Mouse (Mus musculus) embryo, embryonic 9.5 days (tissue): Measurements from ENCODE around the gene Kcnk13.

ENCODE experiments used
- DNase-seq: peaks from one replicate; pipeline ENCODE4 v3.0.0-alpha.2; 2017; ENCODE audit errors: extremely low spot score

Gene Kcnk13

DNA sequence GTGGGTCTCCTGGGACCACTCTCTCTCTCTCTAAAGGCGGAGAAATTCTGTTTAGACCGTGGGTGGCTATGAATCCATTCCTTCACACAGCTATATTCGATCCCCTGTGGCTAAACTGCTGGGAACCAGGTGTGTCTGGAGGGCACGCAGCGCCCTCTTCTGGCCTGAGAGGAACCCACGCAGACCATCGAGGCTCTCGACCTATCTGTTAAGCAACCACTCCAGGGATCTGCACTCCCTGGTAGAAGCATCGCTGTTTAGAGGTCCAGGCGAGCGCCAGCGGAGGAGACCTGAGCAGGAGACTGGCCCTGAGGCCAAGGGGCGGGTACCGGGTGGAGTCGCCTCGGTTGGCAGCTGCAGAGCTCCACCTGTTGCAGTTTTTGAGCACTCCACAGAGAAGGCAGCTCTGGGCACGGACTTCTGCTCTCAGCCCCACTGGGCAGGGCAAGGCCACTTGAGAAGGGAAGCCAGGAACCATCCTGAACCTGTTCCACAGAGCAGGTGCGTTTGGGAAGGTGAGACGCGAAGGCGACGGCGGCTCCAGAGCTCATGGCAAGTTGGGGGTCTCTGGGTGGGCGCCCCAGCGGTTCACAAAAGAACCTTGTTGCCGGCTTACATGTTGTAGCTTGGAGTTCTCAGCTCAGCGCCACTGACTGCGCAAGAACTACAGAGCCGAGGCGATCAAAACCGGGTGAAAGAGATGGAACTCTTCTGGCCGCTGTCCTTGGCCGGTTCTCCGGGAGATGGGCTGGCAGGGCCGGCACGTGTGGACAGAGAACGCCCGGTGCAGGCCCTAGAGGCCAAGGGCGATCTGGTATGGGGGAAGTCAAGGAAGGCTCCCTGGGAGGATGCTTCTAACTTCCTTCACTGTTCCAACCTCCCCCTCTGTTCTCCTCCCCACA, at the start of gene Kcnk13:
Gene Kcnk13 (plus strand): TSS at position 199 of the 902 bp plus-strand sequence.
- DNase-seq = peak; percentile 75

DNA sequence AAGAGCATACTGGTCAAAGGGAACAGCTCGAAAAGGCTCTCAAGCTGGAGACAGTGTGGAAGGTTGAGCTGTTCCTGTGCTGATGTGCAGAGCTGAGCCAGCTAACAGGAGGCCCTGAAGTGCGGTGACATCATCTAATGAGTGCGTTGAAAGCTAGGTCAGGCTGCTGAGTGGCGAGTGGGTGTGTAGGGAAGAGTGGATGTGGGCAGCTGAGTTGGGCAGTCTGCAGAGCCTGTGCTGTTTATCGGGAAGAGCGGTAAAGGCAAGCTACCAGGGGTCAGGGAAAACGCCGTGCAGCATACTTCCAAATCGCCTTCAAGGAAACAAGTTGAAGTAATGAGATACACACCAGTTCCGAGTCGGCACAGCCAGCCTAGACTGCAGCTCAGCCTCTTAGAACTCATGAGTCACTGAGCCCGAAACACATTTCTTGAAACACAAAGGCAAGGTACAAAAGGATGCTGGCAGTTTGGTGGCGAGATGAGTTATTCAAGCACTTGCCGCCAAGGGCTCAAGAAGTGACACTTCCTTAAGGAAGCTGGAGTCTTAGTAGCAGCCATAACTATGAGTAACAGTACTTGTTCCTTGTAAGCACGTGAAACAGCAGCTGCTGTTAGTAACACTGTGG, 46.4 kb upstream of the Kcnk13 start:
- DNase-seq = no peak

DNA sequence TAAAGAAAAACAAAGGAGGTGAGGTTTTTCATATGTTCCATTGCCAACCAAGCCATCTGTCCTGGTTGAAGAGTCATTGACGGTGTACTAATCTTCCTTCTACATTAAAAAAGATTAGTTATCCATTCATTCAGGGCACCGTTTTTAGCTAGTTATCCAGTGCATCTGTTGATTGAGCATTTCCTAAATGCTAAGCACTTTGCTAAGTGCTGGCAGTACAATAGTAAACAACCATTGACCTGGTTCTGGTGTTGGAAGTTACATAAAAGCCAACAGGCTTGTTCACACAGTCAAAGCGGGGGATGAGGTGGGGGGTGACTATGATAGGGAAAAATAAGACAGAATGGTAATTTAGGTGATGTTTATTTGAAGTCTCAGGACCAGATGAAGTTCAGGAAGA, 44.7 kb upstream of the Kcnk13 start:
- DNase-seq = no peak

DNA sequence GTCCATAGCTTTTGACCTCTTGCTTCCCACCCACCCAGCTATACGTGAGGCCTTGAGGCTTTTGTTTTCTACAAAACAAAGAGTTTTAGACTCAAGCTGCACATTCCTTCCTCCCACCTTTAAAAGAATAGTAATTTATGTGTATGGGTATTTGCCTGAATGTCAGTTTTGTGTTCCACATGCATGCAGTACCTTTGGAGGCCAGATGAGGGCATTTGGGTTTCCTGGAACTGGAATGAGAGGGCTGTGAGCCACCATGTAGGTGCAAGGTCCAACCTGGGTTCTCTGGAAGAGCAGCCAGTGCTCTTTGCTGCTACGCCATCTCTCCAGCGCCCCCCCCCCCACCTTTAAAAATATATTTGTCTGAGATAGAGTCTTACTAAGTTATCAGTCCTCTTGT, 43.3 kb upstream of the Kcnk13 start:
- DNase-seq = no peak

DNA sequence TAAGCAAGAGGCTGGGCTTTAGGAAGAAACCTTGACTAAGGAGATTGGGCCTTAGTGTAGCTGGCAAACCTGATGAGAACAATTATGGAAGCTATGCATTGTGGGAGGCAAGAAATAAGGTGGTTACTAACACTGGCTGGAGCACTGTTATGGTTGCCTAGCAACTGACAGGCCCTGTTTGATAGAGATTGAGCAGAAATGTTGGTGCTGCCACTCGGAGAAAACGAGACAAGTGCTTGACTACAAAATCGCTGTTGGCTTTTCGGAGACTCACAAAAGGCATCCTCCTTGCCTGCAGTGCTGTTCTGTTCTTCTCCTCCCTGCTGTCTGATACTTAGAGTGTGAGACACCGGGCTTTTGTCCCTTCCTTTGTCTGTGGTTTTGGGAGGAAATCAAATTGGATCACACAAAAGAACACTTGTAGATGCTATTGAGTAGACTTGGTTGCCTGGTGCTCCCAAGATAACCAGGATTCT, 41.1 kb upstream of the Kcnk13 start:
- DNase-seq = peak; percentile 11

DNA sequence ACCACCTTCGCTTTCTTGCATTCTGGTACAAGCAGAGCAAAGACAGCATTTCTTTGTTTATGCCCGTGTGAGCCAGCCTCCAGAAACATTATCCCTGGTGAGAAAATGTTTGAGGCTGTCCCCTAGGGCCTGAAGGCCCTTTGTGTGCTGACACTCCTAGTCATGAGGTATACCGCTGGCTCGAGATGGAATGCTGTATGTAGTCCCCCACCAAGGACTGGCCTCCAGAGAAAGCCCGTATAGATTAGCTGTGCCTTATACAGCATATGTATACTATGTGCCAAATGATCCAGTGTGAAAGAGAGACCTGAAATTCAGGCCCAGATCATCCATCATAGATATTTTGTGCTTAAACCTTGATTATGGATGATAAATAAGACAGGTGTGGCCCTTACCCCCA, 40.6 kb upstream of the Kcnk13 start:
- no peak for DNase-seq

DNA sequence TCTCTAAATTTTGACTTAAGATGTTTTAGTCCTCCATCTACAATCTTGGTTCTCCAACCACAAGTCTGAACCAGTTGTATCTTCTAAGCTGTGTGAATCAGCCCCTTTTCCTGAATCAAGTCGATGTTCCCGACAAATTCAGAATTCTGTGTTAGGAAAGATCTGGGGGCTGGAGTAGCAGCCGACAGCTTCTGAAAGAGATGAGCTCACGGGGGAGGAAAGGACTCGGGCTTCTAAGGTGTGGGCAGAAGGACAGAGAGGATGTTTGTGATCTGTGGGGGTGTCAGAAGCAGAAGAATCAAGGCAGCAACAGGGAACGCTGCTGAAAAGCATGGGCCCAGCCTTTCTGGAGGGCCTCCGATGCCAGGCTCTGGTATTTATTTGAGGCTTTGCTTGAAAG, 36.0 kb upstream of the Kcnk13 start:
- no peak for DNase-seq

GRCm38 (mm10) chr12:99929160-99929559, 35.1 kb upstream of the Kcnk13 start:
- no peak for DNase-seq

DNA sequence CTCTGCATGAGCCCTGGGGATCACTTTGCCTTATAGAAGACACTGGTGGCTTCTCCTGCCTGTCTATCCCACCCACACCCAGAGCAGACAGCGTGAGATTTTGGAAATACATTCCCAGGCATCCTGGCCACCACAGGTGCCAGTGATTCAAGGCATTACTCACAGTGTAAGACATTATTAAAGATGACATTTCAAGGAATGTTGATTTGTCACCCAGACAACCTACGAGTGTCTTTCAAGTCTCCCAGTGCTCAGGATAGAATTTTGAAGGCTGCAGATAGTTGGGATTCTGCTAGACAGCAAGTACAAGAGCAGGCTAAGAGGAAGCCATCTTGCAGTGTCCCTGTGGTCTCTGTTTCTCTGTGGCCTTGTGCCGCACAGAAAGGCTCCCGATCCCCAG, 32.1 kb upstream of the Kcnk13 start:
- DNase-seq = no peak

GRCm38 (mm10) chr12:99933630-99934029, 30.7 kb upstream of the Kcnk13 start:
- DNase-seq = no peak

DNA sequence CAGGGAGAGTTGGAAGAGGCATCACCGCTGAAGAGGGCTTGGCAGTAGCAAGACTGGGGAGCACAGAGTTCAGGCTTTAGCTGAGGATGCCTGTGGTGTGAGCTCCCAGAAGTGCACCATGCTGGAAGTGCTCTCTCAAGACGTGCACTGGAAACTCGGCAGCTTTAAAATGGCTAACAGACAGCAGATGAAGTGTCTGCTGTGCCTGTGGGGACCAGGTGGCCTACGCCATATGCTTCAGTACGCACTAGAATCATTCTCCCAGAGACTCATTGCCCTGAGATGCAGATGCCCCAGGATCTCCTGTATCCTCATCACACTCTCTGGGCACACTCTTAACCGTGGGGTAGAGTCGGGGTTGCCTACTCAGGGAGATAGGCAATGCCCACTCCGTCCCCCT, 28.9 kb upstream of the Kcnk13 start:
- no peak for DNase-seq

DNA sequence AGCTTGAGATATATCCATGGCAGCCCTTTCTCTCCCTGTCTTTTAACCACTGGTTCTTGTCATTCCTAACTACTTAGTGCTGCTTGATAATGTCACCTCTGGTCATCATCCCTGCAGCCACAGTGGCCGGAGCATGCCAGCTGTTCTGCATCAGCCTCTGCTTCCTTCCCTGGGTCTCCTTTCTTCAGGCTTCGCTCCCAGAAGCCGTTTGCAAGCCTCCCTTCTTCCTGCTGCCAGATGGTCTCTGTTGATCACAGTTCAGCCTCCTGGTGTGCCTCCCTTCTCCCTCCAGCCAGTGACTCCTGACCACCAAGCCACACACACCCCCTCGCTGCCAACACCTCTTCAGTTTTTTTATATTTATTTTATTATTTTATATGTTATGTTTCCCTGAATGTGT, 25.8 kb upstream of the Kcnk13 start:
- no peak for DNase-seq

DNA sequence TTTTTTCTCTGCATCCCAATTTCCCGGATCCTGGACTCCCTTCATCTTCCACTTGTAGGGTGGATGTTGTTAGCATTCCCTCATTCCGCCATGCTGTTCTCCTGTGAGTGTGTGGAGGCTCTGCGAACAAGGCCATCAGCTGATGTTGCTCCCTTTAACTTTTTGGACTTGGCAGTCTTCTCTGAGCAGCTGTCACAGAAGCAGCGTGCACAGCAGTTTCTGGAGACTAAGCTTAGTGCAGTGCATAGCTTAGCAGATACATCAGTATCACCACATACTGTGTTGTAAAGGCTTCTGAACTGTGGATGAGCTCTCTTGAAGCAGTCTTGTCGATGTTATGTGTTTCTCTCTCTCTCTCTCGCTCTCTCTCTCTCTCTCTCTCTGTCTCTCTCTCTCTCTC, 25.1 kb upstream of the Kcnk13 start:
- no peak for DNase-seq

GRCm38 (mm10) chr12:99940704-99941103, 23.6 kb upstream of the Kcnk13 start:
- no peak for DNase-seq

- DNase-seq = no peak
Observed at GRCm38 (mm10) chr12:99942441-99942840, 21.9 kb upstream of the Kcnk13 start.

DNA sequence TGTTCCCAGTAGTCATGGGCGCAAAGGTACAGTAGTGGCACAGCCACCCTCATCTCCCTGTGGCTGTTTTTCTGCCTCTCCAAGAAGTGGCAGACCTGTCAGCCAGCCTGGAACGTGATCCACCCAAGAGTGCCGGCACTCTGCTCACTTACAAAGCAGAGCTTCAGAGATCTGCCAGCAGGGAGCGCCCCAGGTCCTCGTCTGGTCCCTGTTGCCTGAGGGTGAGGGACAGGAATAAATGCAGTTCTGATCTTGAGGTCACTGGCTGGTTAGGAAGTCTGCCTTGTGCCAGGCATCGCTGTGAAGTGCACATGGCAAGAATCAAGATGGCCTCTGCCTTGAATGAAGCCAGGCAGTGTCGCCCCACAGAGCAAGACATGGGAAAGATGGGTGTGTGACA, 11.4 kb upstream of the Kcnk13 start:
- peak; percentile 39 for DNase-seq

DNA sequence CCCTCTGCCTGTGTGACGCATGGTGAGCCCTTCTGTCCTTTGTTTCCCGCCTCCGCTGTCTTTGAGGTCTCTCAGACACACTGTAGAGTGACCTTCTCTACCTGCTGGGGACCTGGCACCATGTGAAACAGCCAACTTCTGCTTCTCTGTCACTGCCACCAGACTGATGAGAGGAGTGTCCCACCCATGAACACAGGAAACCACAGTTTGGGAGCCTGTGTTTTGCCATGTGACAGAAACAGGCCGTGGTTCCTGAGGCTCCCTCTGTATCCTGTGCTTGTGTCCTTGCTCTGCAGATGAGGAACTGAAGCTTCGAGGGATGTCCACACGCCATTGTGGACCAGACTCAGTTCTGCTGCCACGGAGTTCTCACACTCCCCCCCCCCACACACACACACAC, 7.9 kb upstream of the Kcnk13 start:
- no peak for DNase-seq

GRCm38 (mm10) chr12:99958068-99959060, 5.9 kb upstream of the Kcnk13 start:
- no peak for DNase-seq

DNA sequence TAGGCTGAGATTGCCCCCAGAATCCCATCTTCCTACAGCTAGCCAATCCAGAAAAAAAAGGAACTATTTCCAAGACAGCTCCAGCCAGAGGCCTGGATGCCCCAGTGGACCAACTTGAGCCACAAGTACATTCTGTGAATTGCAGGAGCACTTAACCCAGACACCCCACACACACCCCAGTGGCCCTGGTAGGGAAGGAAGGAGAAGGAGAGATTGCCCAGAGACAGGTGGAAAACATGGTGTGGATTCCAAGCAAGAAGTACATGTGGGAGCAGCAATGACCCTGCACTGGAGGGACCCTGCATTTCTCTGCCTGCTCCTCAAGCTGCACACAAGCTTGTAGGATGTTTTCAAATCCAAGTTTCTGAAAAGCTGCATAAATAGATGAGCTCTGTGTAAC, 5.0 kb upstream of the Kcnk13 start:
- DNase-seq = no peak

DNA sequence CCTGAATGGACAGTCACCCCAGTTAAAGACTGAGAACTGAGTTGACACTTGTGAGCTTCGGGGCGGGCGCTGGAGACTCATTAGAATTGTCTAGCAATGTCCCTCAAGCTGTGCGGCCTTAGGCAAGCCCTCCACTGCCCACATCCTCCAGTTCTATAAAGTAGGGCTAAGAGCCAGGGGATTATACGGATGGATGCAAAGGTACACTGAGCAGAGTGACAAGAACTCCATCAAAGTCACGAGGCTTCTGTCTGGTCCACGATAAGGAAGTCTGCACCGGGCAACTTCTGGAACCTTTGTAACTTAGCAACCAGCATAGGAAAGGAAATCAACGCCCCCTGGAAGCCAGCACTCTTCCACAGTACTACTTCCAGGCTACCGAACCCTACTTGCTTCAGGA, 4.4 kb upstream of the Kcnk13 start:
- DNase-seq = no peak

- DNase-seq = no peak
Observed at GRCm38 (mm10) chr12:99960675-99961074, 3.6 kb upstream of the Kcnk13 start.
